Mouse (Mus musculus): ENCODE data around the gene Hist1h4m.
A peak's percentile ranks its signal among the peaks of the same experiment; 100 is the strongest.

GRCm38 (mm10) chr13:21778814-21779766, 32.5 kb upstream of the Hist1h4m start:
- peak; percentile 78 for TF ChIP-seq POLR2A (IDR thresholded peaks at IDR 0.05; ENCODE audit: low read depth, low read length)
- no peak for TF ChIP-seq CTCF (conservative IDR thresholded peaks at IDR 0.05 in 1 of 2, IDR thresholded peaks at IDR 0.05 in 1 of 2; ENCODE audit: low read depth in 2 of 2, low read length in 2 of 2)
- peak; percentile 79 for TF ChIP-seq BHLHE40 (IDR thresholded peaks at IDR 0.05; ENCODE audit: low read depth, low read length)
- TF ChIP-seq USF1 (IDR thresholded peaks at IDR 0.05; ENCODE audit: low read depth, low read length), result no peak
- peak; percentile 97 for TF ChIP-seq POLR2AphosphoS2 (IDR thresholded peaks at IDR 0.05; ENCODE audit: low read depth, low read length)
- TF ChIP-seq TCF12 (IDR thresholded peaks at IDR 0.05; ENCODE audit: low read depth, low read length), result peak; percentile 57; the same call in 1 of the 2 replicates
- no peak for TF ChIP-seq USF2 (conservative IDR thresholded peaks at IDR 0.05; ENCODE audit: low read depth, low read length)
- TF ChIP-seq HCFC1 (IDR thresholded peaks at IDR 0.05; ENCODE audit: low read depth, low read length), result peak; percentile 73
- no peak for TF ChIP-seq EP300 (IDR thresholded peaks at IDR 0.05; ENCODE audit: low read length)
- 0 out of 2 replicates have a peak, but pooled peaks have one; percentile 6 for TF ChIP-seq ETS1 (conservative IDR thresholded peaks at IDR 0.05; ENCODE audit: low read depth, low read length)
- TF ChIP-seq TBP (conservative IDR thresholded peaks at IDR 0.05; ENCODE audit: low read depth, low read length), result peak; percentile 76; the same call in 1 of the 2 replicates
- TF ChIP-seq MAZ (IDR thresholded peaks at IDR 0.05; ENCODE audit: low read depth, low read length), result peak; percentile 44; the same call in 1 of the 2 replicates
- TF ChIP-seq CHD1 (IDR thresholded peaks at IDR 0.05; ENCODE audit: low read depth, low read length), result peak; percentile 55; the same call in 1 of the 2 replicates
- peak; percentile 71 for TF ChIP-seq MXI1 (IDR thresholded peaks at IDR 0.05; ENCODE audit: low read depth, low read length)
